Mouse (Mus musculus) liver, adult 2 months (tissue): ENCODE data around the gene Add3.

Source experiments
- CTCF ChIP-seq: fragments of 200-500 bp; IDR thresholded peaks from 2 replicates; pipeline ENCODE4 v1.5.1; 2011; ENCODE audit warnings: low read depth, low read length, control low read depth
- POLR2A ChIP-seq: fragments of 200-500 bp; IDR thresholded peaks from 2 replicates; pipeline ENCODE4 v1.6.1; 2011; ENCODE audit warnings: low read length, control low read depth; ENCODE audit not compliant: insufficient read depth; ENCODE audit errors: extremely low read depth

- TF ChIP-seq CTCF (no peak), POLR2A (no peak)
Measured at GRCm38 (mm10) chr19:53221186-53221585, 80.9 kb downstream of the Add3 start.
